8 mouse cellular contexts compared by ENCODE assay signal in genomic region chr2:5844873-5845631, GRCm38 (mm10). TPM values are rescaled to one million over a fixed set of nuclear protein-coding genes. Genes with fewer than 3 reads are reported as not detected.
DNase-seq lines count a peak whose midpoint lies in the region; ATAC-seq and TF ChIP-seq lines count a peak whose summit lies in the region.

Nudt5 (plus strand) TSS chr2:5845019.
Cdc123 (minus strand) TSS chr2:5845164.

- no peaks in the 10 kb centered on the region for H3K27me3 ChIP-seq in hindbrain, postnatal 0 days (ENCODE audit: insufficient read depth, low read length)

- under 1% methylated on average over 53 of the region's 53 CpGs for WGBS in hindbrain, postnatal 0 days

- 0 out of 2 replicates have a peak, but pooled peaks cover 2% of the 10 kb centered on the region for H3K4me1 ChIP-seq in hindbrain, postnatal 0 days (ENCODE audit: insufficient read depth, low read length)

- peak within 1 kb of the TSS; percentile 75 for H3K4me3 ChIP-seq in gastrocnemius, adult 2 months
- H3K4me3 ChIP-seq in hindbrain, postnatal 0 days (ENCODE audit: low read length), result peak within 1 kb of the TSS; percentile 70
- peak within 1 kb of the TSS; percentile 93 for H3K4me3 ChIP-seq in left cerebral cortex, adult 2 months

- peak within 1 kb of the TSS; percentile 96 for H3K27ac ChIP-seq in gastrocnemius, adult 2 months
- H3K27ac ChIP-seq in hindbrain, postnatal 0 days, result peak within 1 kb of the TSS; percentile 94
- H3K27ac ChIP-seq in left cerebral cortex, adult 2 months, result peak within 1 kb of the TSS; percentile 94

- ATAC-seq in common myeloid progenitor, adult 5-6 weeks (replicated peaks; ENCODE audit: low read depth, poor library complexity, severe bottlenecking), result peak; percentile 99
- ATAC-seq in hindbrain, postnatal 0 days, result peak; percentile 98
- peak; percentile 99 for ATAC-seq in megakaryocyte, adult 5-6 weeks (ENCODE audit: poor library complexity, severe bottlenecking)

- no peaks in the 10 kb centered on the region for H3K9me3 ChIP-seq in hindbrain, postnatal 0 days (ENCODE audit: low read length)

- intact Hi-C loops in gastrocnemius, adult 2 months (cut with DNase I), result loop anchor here (2.0 to 10.0 kb wide), 2 partner anchors 50 to 100 kb away; partner anchors contain the start of genes Dhtkd1 and Sec61a2
- intact Hi-C loops in left cerebral cortex, adult 2 months (cut with DNase I), result no loop called here

- H3K9ac ChIP-seq in hindbrain, postnatal 0 days (replicated peaks; ENCODE audit: low read length), result peak within 1 kb of the TSS; percentile 74

- H3K36me3 ChIP-seq in hindbrain, postnatal 0 days (ENCODE audit: insufficient read depth, low read length), result peaks cover 10% of the 10 kb centered on the region

- H3K4me2 ChIP-seq in hindbrain, postnatal 0 days (ENCODE audit: low read depth, low read length), result peak within 1 kb of the TSS; percentile 65

- DNase-seq in ZHBTc4 (ENCODE audit: low read depth, low spot score), result peak; percentile 94
- DNase-seq in gastrocnemius, adult 2 months, result peak; percentile 90
- DNase-seq in hindbrain, postnatal 0 days (ENCODE audit: low spot score), result peak; percentile 97
- DNase-seq in left cerebral cortex, adult 2 months (ENCODE audit: extremely low spot score in 1 of 2, low spot score in 2 of 2), result peak; percentile 82 to 90
- peak; percentile 92 to 95 for DNase-seq in right cerebral cortex, adult 2 months (ENCODE audit: low spot score in 2 of 2)
- peak; percentile 86 for DNase-seq in urinary bladder, postnatal 14 days (ENCODE audit: low spot score)

- peak; percentile 90 for TF ChIP-seq CTCF in gastrocnemius, adult 2 months (IDR thresholded peaks at IDR 0.05)
- TF ChIP-seq CTCF in hindbrain, postnatal 0 days (IDR thresholded peaks at IDR 0.05; ENCODE audit: low read depth), result peak; percentile 93
- TF ChIP-seq CTCF in left cerebral cortex, adult 2 months (IDR thresholded peaks at IDR 0.05), result peak; percentile 88

RNA-seq across cellular contexts. Expression of gene Nudt5, which starts in this region (rescaled TPM):
- 70.8 and 85.5 TPM in 2 replicates for total RNA-seq in common myeloid progenitor, adult 5-6 weeks (2017)
- 1 to 10 TPM; 2.6 to 5.1 TPM for total RNA-seq in gastrocnemius, adult 2 months (2021)
- 14.9 and 23.2 TPM in 2 replicates for total RNA-seq in hindbrain, postnatal 0 days (2014; rRNA removed)
- polyA plus RNA-seq in hindbrain, postnatal 0 days (2015; fragmentation: Nextera tagmentation; extraction: Ambion mirVana), result 16.9 and 18.1 TPM in 2 replicates
- total RNA-seq in left cerebral cortex, adult 2 months (2021), result 10 to 100 TPM; 20.4 to 21.1 TPM
- total RNA-seq in megakaryocyte, adult 5-6 weeks (2015), result 29.2 and 33.5 TPM in 2 replicates
- 25.1 and 31.2 TPM in 2 replicates for total RNA-seq in megakaryocyte, adult 5-6 weeks (2017)

RNA-seq across cellular contexts. Expression of gene Cdc123, which starts in this region (rescaled TPM):
- 92.7 and 129 TPM in 2 replicates for total RNA-seq in common myeloid progenitor, adult 5-6 weeks (2017)
- total RNA-seq in gastrocnemius, adult 2 months (2021), result 10 to 100 TPM; 79.2 to 89.7 TPM
- 91.0 and 110 TPM in 2 replicates for total RNA-seq in hindbrain, postnatal 0 days (2014; rRNA removed)
- 234 and 237 TPM in 2 replicates for polyA plus RNA-seq in hindbrain, postnatal 0 days (2015; fragmentation: Nextera tagmentation; extraction: Ambion mirVana)
- total RNA-seq in left cerebral cortex, adult 2 months (2021), result 100 to 1,000 TPM; 148 to 155 TPM
- total RNA-seq in megakaryocyte, adult 5-6 weeks (2015), result 91.2 and 110 TPM in 2 replicates
- total RNA-seq in megakaryocyte, adult 5-6 weeks (2017), result 80.7 and 85.0 TPM in 2 replicates

Comparison
In these comparisons a context has a peak if more than half of its experiments do, and no peak if none do; other contexts are left out.
1. Peak in every context shown above with its lines: DNase-seq, ATAC-seq, H3K4me3 ChIP-seq and H3K27ac ChIP-seq.